Mouse (Mus musculus) midbrain, postnatal 0 days (tissue): Measurements from ENCODE around the gene Edaradd. TPM values are rescaled to one million over a fixed set of nuclear protein-coding genes. Genes with fewer than 3 reads are reported as not detected.
A peak's percentile ranks its signal among the peaks of the same experiment; 100 is the strongest.

Experiments
- ATAC-seq: fragments of 200-750 bp; cut with Nextera tagmentation; 2 replicates; pipeline ENCODE4 v1.8.0; 2017; ENCODE audit warnings: moderate number of reproducible peaks, mild to moderate bottlenecking, moderate TSS enrichment, moderate library complexity; ENCODE audit not compliant: low FRiP score
- DNase-seq: peaks from one replicate; pipeline ENCODE4 v3.0.0-alpha.2; 2015; ENCODE audit warnings: low spot score
- H3K27ac ChIP-seq: fragments of 300-500 bp; sonication (generic); 2 replicates; pipeline ENCODE4 v1.5.1; 2014; ENCODE audit warnings: low read depth, mild to moderate bottlenecking, low read length, mixed read lengths
- H3K27me3 ChIP-seq: fragments of 300-500 bp; sonication (generic); 2 replicates; pipeline ENCODE4 v1.6.1; 2014; ENCODE audit warnings: low read length, control low read depth, mixed read lengths; ENCODE audit not compliant: insufficient read depth
- H3K36me3 ChIP-seq: fragments of 300-500 bp; sonication (generic); 2 replicates; pipeline ENCODE4 v1.6.1; 2014; ENCODE audit warnings: low read length, control low read depth, mixed read lengths; ENCODE audit not compliant: insufficient read depth
- H3K4me1 ChIP-seq: fragments of 300-500 bp; sonication (generic); 2 replicates; pipeline ENCODE4 v1.6.1; 2014; ENCODE audit warnings: mild to moderate bottlenecking, control low read depth, antibody characterized with exemption, low read length, mixed read lengths; ENCODE audit not compliant: insufficient read depth
- H3K4me2 ChIP-seq: fragments of 300-500 bp; sonication (generic); 2 replicates; pipeline ENCODE4 v1.6.1; 2014; ENCODE audit warnings: low read depth, mild to moderate bottlenecking, low read length, mixed read lengths; ENCODE audit not compliant: poor library complexity, severe bottlenecking
- H3K4me3 ChIP-seq: fragments of 300-500 bp; sonication (generic); 2 replicates; pipeline ENCODE4 v1.5.1; 2014; ENCODE audit warnings: low read depth, mild to moderate bottlenecking, low read length, moderate library complexity
- H3K9ac ChIP-seq: fragments of 300-500 bp; sonication (generic); replicated peaks from 2 replicates; pipeline ENCODE4 v1.6.1; 2014; ENCODE audit warnings: mild to moderate bottlenecking, low read length, moderate library complexity, mixed read lengths; ENCODE audit not compliant: poor library complexity, severe bottlenecking
- H3K9me3 ChIP-seq: fragments of 300-500 bp; sonication (generic); 2 replicates; pipeline ENCODE4 v1.6.1; 2016; ENCODE audit warnings: low read length, control low read depth
- CTCF ChIP-seq: IDR thresholded peaks from 2 replicates; pipeline ENCODE4 v1.5.1; 2016; ENCODE audit warnings: antibody characterized with exemption, mild to moderate bottlenecking
- WGBS: fragments of 180-500 bp; shearing (Covaris S2); extraction: QIAGEN DNeasy Blood & Tissue Kit; methylation state at CpG from one replicate; pipeline ENCODE4 v1.1.7; 2014; 5-methylcytosine and 5-hydroxymethylcytosine counted together
- polyA plus RNA-seq: library from polyadenylated mRNA; unstranded; fragments of >200 nt; fragmentation: Nextera tagmentation; extraction: Ambion mirVana; gene quantifications from 2 replicates; pipeline ENCODE4 v1.2.1, GENCODE M21; 2015
- total RNA-seq: library from RNA; depleted of rRNA; stranded (reverse); fragments of >200 nt; gene quantifications from 2 replicates; pipeline ENCODE4 v1.2.3, GENCODE M21; 2014; rRNA removed

Gene Edaradd
- total and polyA plus RNA-seq, 2 experiments from 2014 or later = 1.4 TPM

DNA sequence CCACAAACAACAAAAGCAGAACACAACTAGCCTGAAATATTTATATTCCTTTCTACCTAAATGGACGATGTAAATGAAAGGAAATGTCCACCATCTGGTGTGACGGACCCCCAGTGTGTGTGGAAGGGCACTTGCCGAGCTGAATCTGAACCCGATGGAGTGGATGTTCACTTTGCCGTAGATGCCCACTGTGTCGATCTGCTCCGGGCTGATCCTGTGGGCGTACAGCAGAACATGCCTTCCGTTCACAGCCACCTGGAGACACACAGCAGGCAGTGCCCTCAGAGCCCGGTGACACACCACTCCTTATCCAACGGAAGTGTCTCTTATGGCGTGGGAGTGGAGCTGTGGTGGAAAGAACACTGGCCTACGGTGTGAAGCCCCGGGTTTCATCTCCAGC lies 67.1 kb downstream of the Edaradd start:
- TF ChIP-seq CTCF = no peak
- WGBS = 91% methylated on average over 14 of the region's 14 CpGs
- H3K36me3 ChIP-seq = peaks cover 48% of the 10 kb centered on the region

DNA sequence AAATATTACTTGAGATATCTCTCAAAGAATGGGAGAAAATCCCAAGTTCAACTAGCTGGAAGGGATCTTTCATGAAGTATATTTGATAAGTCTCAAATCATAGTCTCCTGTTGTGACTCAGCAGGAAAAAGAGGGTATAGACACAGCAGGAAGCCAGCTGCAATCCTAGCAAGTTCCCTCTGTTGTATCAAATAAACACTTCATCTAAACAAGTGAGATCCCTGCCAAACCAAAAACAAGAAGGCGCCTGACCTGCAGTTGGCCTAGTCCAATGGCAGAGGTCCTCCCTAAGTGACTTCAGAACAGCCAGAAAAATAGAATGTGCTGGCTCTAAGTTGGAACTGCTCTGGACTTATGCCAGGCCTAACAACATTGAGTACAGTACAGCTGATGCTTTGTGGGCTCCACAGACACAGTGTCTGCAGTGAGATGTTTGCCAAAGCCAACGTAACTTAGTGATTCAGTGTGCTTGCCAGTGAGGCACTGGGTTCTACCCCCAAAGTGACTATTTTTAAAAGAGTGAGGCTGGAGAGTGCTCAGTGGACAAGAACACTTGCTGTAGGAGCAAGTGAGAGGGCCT lies 78.1 kb downstream of the Edaradd start:
- H3K4me3 ChIP-seq = no peak overlapping the region
- H3K27ac ChIP-seq = no peak overlapping the region
- peaks cover 52% of the 10 kb centered on the region for H3K36me3 ChIP-seq
- H3K9me3 ChIP-seq = no peaks in the 10 kb centered on the region
- H3K4me1 ChIP-seq = no peaks in the 10 kb centered on the region
- 69% methylated on average over 2 of the region's 2 CpGs for WGBS
- TF ChIP-seq CTCF = no peak
- no peak overlapping the region for H3K9ac ChIP-seq
- no peak overlapping the region for H3K4me2 ChIP-seq
- peak; percentile 75 for DNase-seq
- no peaks in the 10 kb centered on the region for H3K27me3 ChIP-seq
- ATAC-seq = 0 out of 2 replicates have a peak, but pooled peaks have one; percentile 15

More for the DNA sequence above, 67.1 kb downstream of the Edaradd start:
- Histone ChIP-seq H3K9ac (no peak overlapping the region), H3K27ac (no peak overlapping the region), H3K4me1 (no peaks in the 10 kb centered on the region), H3K27me3 (no peaks in the 10 kb centered on the region), H3K9me3 (no peaks in the 10 kb centered on the region), H3K4me3 (no peak overlapping the region), H3K4me2 (no peak overlapping the region)
- DNase-seq (no peak), ATAC-seq (no peak)

DNA sequence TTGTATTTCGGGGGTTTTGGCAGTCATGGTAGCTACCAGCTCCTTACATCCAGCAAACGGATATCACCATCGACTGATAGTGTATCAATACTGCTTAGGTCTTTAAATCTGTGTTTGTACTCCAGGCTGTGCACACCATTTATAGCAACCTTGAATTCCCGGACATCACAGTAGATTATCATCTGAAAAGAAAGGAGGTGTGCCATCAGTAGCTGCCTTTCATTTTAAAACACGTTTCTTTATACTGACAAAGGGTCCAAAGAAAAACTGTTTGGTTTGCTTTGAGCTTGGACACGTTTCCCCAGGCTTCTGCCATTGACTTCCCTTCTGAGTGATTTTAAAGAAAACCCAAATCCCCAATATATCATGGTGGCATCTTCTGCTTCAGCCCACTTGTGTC lies 79.4 kb downstream of the Edaradd start:
- peaks cover 50% of the 10 kb centered on the region for H3K36me3 ChIP-seq
- ATAC-seq = no peak

DNA sequence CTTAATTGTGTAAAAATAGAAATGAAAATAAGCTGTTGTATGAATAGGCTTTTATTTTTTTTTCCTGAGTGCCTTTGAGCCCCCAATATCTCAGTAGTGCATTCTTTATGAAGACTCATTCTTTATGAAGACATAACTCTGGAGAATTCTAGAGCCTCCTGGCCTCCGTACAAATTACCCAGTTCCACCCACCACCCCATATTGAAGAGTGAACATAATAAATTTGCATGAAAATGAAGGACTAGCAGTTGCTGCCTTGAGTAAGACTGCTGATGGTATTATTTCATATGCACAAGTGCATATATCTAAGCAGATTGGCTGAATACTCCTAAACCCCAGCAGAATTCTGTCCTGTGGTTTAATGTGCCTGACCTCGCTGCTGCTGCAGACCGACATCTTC lies 80.7 kb downstream of the Edaradd start:
- H3K36me3 ChIP-seq = peaks cover 59% of the 10 kb centered on the region
- no peak for TF ChIP-seq CTCF
- no peaks in the 10 kb centered on the region for H3K4me1 ChIP-seq
- no peak overlapping the region for H3K27ac ChIP-seq
- ATAC-seq = no peak
- WGBS = 85% methylated on average over 3 of the region's 3 CpGs
- no peaks in the 10 kb centered on the region for H3K27me3 ChIP-seq
- H3K4me3 ChIP-seq = no peak overlapping the region
- DNase-seq = no peak
- H3K4me2 ChIP-seq = no peak overlapping the region
- H3K9me3 ChIP-seq = no peaks in the 10 kb centered on the region
- no peak overlapping the region for H3K9ac ChIP-seq

More for the DNA sequence above, 79.4 kb downstream of the Edaradd start:
- no peak for TF ChIP-seq CTCF
- Histone ChIP-seq H3K27ac (no peak overlapping the region), H3K9me3 (no peaks in the 10 kb centered on the region), H3K4me2 (no peak overlapping the region), H3K9ac (no peak overlapping the region), H3K4me3 (no peak overlapping the region), H3K27me3 (no peaks in the 10 kb centered on the region), H3K4me1 (no peaks in the 10 kb centered on the region)
- WGBS = 87% methylated on average over 6 of the region's 6 CpGs
- DNase-seq = no peak

DNA sequence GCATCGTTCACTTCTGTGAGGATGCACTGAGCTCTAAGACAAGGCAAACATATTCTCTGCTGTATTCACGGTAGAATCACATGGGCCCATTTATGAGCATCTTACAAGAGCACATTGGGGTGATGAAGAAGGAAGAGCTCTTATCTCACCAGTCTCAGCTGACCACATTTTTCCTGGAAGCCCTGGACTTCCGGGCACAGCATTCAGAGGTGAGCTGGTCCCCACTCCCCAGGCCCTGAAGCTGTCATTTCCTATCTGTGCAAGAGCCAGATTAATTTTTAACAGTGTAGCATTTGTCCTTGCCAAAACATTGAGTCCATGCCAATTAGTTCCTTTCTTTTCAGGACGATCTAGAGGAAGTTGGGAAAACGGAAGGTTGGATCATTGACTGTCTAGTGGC lies 86.4 kb downstream of the Edaradd start:
- peaks cover 73% of the 10 kb centered on the region for H3K36me3 ChIP-seq
- DNase-seq (no peak), ATAC-seq (no peak)
- H3K4me3 ChIP-seq = no peak overlapping the region
- TF ChIP-seq CTCF = no peak
- no peak overlapping the region for H3K9ac ChIP-seq
- H3K27me3 ChIP-seq = no peaks in the 10 kb centered on the region
- H3K27ac ChIP-seq = no peak overlapping the region
- H3K4me1 ChIP-seq = no peaks in the 10 kb centered on the region
- H3K9me3 ChIP-seq = no peaks in the 10 kb centered on the region
- no peak overlapping the region for H3K4me2 ChIP-seq
- 92% methylated on average over 5 of the region's 5 CpGs for WGBS

- no peak overlapping the region for H3K4me2 ChIP-seq
- no peak for ATAC-seq
These were observed 91.7 kb downstream of the Edaradd start for GRCm38 (mm10) chr13:12428556-12428955.

More at GRCm38 (mm10) chr13:12428556-12428955, 91.7 kb downstream of the Edaradd start:
- no peak for TF ChIP-seq CTCF
- Histone ChIP-seq H3K9me3 (no peaks in the 10 kb centered on the region), H3K4me1 (no peaks in the 10 kb centered on the region), H3K9ac (no peak overlapping the region), H3K4me3 (no peak overlapping the region), H3K27ac (no peak overlapping the region), H3K36me3 (peaks cover 75% of the 10 kb centered on the region), H3K27me3 (no peaks in the 10 kb centered on the region)
- DNase-seq = no peak
- WGBS = 97% methylated on average over 13 of the region's 13 CpGs

Other genes starting within 250 kb of the Edaradd start
- gene Actn2, start 179.7 kb downstream of the Edaradd start, total RNA-seq = 5.7 and 8.6 TPM in 2 replicates
- gene Actn2, start 179.7 kb downstream of the Edaradd start, polyA plus RNA-seq = 3.7 and 4.0 TPM in 2 replicates
- 13.1 and 18.5 TPM in 2 replicates for gene Heatr1, start 125.4 kb downstream of the Edaradd start, total RNA-seq
- 5.1 and 5.9 TPM in 2 replicates for gene Heatr1, start 125.4 kb downstream of the Edaradd start, polyA plus RNA-seq
- 24.5 and 34.3 TPM in 2 replicates for gene Lgals8, start 55.5 kb downstream of the Edaradd start, total RNA-seq
- 30.2 and 31.3 TPM in 2 replicates for gene Lgals8, start 55.5 kb downstream of the Edaradd start, polyA plus RNA-seq
- 8.6 and 10.7 TPM in 2 replicates for gene Ero1lb, start 45.4 kb upstream of the Edaradd start, total RNA-seq
- 10.7 and 11.3 TPM in 2 replicates for gene Ero1lb, start 45.4 kb upstream of the Edaradd start, polyA plus RNA-seq